Mouse (Mus musculus): ENCODE results near the gene G2e3. TPM values are rescaled to one million over a fixed set of nuclear protein-coding genes. Genes with fewer than 3 reads are reported as not detected.

G2e3 gene
- total and polyA plus RNA-seq, 3 experiments: 10.6 to 42.5 (median 11.3) TPM

DNA sequence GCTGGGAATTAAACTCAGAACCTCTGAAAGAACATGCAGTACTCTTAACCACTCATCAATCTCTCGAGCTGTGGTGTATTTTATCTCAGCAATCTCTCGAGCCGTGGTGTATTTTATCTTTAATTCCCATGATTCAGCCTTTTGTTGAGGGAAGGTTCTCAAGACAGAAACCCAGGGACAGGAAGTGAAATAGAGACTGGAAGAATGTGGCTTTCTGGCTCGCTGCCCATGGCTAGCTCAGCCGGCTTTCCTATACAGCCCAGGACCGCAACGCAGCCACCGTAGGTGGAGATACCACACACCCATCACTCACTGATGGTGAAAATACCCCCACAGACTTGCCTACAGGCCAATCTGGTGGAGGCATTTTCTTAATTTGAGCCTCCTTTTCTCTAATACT lies 7.4 kb downstream of the G2e3 start:
- H3K36me3 ChIP-seq (ENCODE audit: control insufficient read depth in 1 of 2, insufficient read depth in 2 of 2, low read length in 2 of 2): peaks cover 25 to 67% of the 10 kb centered on the region in 2 experiments
- no peak overlapping the region for H3K9ac ChIP-seq (ENCODE audit: control insufficient read depth, low read depth, low read length, poor library complexity, severe bottlenecking)
- no peaks in the 10 kb centered on the region for H3K9me3 ChIP-seq (replicated peaks; ENCODE audit: insufficient read depth, low read length)
- no peaks in the 10 kb centered on the region for H3K27me3 ChIP-seq (ENCODE audit: control insufficient read depth in 1 of 2, insufficient read depth in 2 of 2, low read length in 2 of 2)
- no peak overlapping the region for H3K4me3 ChIP-seq (ENCODE audit: control insufficient read depth in 1 of 2, insufficient read depth in 1 of 2, low read depth in 2 of 2, low read length in 2 of 2)
- H3K4me1 ChIP-seq (ENCODE audit: control insufficient read depth in 1 of 2, insufficient read depth in 2 of 2, low read length in 2 of 2): peaks cover 0 to 8% of the 10 kb centered on the region in 2 experiments; a peak in 2 of 4 replicates
- TF ChIP-seq EP300 (IDR thresholded peaks at IDR 0.05; ENCODE audit: low read depth in 1 of 2, low read length in 2 of 2) (peak; percentile 22 to 39; a peak in 2 of 4 replicates), GATA1 (IDR thresholded peaks at IDR 0.05; ENCODE audit: low read depth, low read length) (peak; percentile 59; the same call in 1 of the 2 replicates), RCOR1 (IDR thresholded peaks at IDR 0.05; ENCODE audit: low read depth, low read length) (peak; percentile 37; the same call in 1 of the 2 replicates), UBTF (IDR thresholded peaks at IDR 0.05; ENCODE audit: borderline replicate concordance, insufficient read depth, low read depth, low read length) (no peak), BHLHE40 (IDR thresholded peaks at IDR 0.05; ENCODE audit: borderline replicate concordance, low read depth, low read length) (0 out of 2 replicates have a peak, but pooled peaks have one; percentile 18), CHD2 (IDR thresholded peaks at IDR 0.05; ENCODE audit: low read length) (no peak), ETS1 (IDR thresholded peaks at IDR 0.05; ENCODE audit: low read depth, low read length) (peak; percentile 57), MAFK (IDR thresholded peaks at IDR 0.05; ENCODE audit: borderline replicate concordance, low read depth, low read length) (peak; percentile 29; the same call in 1 of the 2 replicates)
- peaks cover 12% of the 10 kb centered on the region for H3K79me2 ChIP-seq (ENCODE audit: control insufficient read depth, insufficient read depth, low read length, poor library complexity)
- no peak overlapping the region for H3K27ac ChIP-seq (ENCODE audit: control insufficient read depth, low read depth, low read length)
- no peak for DNase-seq (ENCODE audit: low read depth, low spot score)

DNA sequence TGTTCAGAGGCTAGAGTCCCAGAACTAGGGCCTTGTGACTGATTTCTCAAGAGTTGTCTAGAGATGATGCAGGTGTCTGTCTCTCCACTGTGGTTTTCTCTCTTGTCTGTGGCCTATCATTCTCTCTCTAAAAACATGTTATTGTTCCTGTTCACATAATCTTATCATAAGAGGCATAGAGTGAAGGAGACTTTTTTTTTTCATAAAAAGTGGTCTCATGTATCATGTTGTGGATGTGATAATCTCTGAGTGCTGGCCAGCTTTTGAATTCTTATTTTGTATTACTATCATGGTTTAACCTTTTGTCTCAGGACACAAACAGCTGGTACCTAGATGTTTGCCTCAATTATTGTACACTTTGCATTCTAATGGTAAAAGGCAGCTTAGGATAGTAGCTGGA lies 13.4 kb downstream of the G2e3 start:
- peaks cover 0 to 2% of the 10 kb centered on the region in 2 experiments; a peak in 1 of 4 replicates for H3K4me1 ChIP-seq (ENCODE audit: control insufficient read depth in 1 of 2, insufficient read depth in 2 of 2, low read length in 2 of 2)
- H3K9ac ChIP-seq (ENCODE audit: control insufficient read depth, low read depth, low read length, poor library complexity, severe bottlenecking): no peak overlapping the region
- no peak overlapping the region for H3K4me3 ChIP-seq (ENCODE audit: control insufficient read depth in 1 of 2, insufficient read depth in 1 of 2, low read depth in 2 of 2, low read length in 2 of 2)
- no peak overlapping the region for H3K27ac ChIP-seq (ENCODE audit: control insufficient read depth, low read depth, low read length)
- H3K79me2 ChIP-seq (ENCODE audit: control insufficient read depth, insufficient read depth, low read length, poor library complexity): no peaks in the 10 kb centered on the region
- no peaks in the 10 kb centered on the region for H3K27me3 ChIP-seq (ENCODE audit: control insufficient read depth in 1 of 2, insufficient read depth in 2 of 2, low read length in 2 of 2)
- DNase-seq (ENCODE audit: low read depth, low spot score): no peak
- TF ChIP-seq ZNF384 (IDR thresholded peaks at IDR 0.05; ENCODE audit: low read depth, low read length) (peak; percentile 88), GATA1 (IDR thresholded peaks at IDR 0.05; ENCODE audit: low read depth, low read length) (peak; percentile 14; the same call in 1 of the 2 replicates), USF1 (IDR thresholded peaks at IDR 0.05; ENCODE audit: low read depth, low read length) (no peak), EP300 (IDR thresholded peaks at IDR 0.05; ENCODE audit: low read depth in 1 of 2, low read length in 2 of 2) (peak; percentile 16 to 61; a peak in 1 of 4 replicates), RCOR1 (IDR thresholded peaks at IDR 0.05; ENCODE audit: low read depth, low read length) (0 out of 2 replicates have a peak, but pooled peaks have one; percentile 8), TCF12 (IDR thresholded peaks at IDR 0.05; ENCODE audit: low read depth, low read length) (peak; percentile 74)
- peaks cover 0 to 75% of the 10 kb centered on the region in 2 experiments; a peak in 3 of 4 replicates for H3K36me3 ChIP-seq (ENCODE audit: control insufficient read depth in 1 of 2, insufficient read depth in 2 of 2, low read length in 2 of 2)
- no peaks in the 10 kb centered on the region for H3K9me3 ChIP-seq (replicated peaks; ENCODE audit: insufficient read depth, low read length)

DNA sequence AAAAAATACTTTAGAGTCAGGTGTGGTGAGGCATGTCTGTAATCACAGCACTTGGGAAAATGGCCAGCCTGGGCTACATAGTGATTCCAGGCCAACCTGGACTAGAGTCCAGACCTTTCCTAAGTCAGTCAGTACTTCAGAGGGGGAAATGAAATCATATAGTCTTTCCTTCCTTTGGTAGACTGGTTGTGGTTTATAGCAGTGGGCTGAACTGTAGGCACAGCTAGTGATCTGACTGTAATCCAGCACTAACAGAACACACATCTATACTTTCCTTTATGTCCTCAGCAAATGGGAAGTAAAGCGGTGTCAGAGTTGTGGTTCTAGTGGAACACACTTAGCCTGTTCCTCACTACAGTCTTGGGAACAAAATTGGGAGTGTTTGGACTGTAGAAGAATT lies 15.0 kb downstream of the G2e3 start:
- H3K4me3 ChIP-seq (ENCODE audit: control insufficient read depth in 1 of 2, insufficient read depth in 1 of 2, low read depth in 2 of 2, low read length in 2 of 2): no peak overlapping the region
- no peak for DNase-seq (ENCODE audit: low read depth, low spot score)
- H3K27ac ChIP-seq (ENCODE audit: control insufficient read depth, low read depth, low read length): no peak overlapping the region
- H3K9me3 ChIP-seq (replicated peaks; ENCODE audit: insufficient read depth, low read length): no peaks in the 10 kb centered on the region
- H3K79me2 ChIP-seq (ENCODE audit: control insufficient read depth, insufficient read depth, low read length, poor library complexity): no peaks in the 10 kb centered on the region
- no peaks in the 10 kb centered on the region for H3K27me3 ChIP-seq (ENCODE audit: control insufficient read depth in 1 of 2, insufficient read depth in 2 of 2, low read length in 2 of 2)
- H3K9ac ChIP-seq (ENCODE audit: control insufficient read depth, low read depth, low read length, poor library complexity, severe bottlenecking): no peak overlapping the region
- peaks cover 0 to 1% of the 10 kb centered on the region in 2 experiments; a peak in 1 of 4 replicates for H3K4me1 ChIP-seq (ENCODE audit: control insufficient read depth in 1 of 2, insufficient read depth in 2 of 2, low read length in 2 of 2)
- H3K36me3 ChIP-seq (ENCODE audit: control insufficient read depth in 1 of 2, insufficient read depth in 2 of 2, low read length in 2 of 2): peaks cover 0 to 68% of the 10 kb centered on the region in 2 experiments; a peak in 2 of 4 replicates
- no peak for TF ChIP-seq MAZ (IDR thresholded peaks at IDR 0.05; ENCODE audit: low read depth, low read length)
- TF ChIP-seq USF1 (IDR thresholded peaks at IDR 0.05; ENCODE audit: low read depth, low read length): no peak
- TF ChIP-seq CHD1 (IDR thresholded peaks at IDR 0.05; ENCODE audit: low read depth, low read length): no peak
- TF ChIP-seq GABPA (IDR thresholded peaks at IDR 0.05; ENCODE audit: low read depth, low read length): no peak
- no peak for TF ChIP-seq USF2 (IDR thresholded peaks at IDR 0.05; ENCODE audit: borderline replicate concordance in 1 of 2, insufficient read depth in 1 of 2, low read depth in 1 of 2, low read length in 2 of 2)
- TF ChIP-seq TAL1 (IDR thresholded peaks at IDR 0.05; ENCODE audit: low read length): no peak
- TF ChIP-seq POLR2AphosphoS5 (IDR thresholded peaks at IDR 0.05; ENCODE audit: borderline replicate concordance, low read depth, low read length): no peak
- no peak for TF ChIP-seq MAX (IDR thresholded peaks at IDR 0.05; ENCODE audit: low read length)
- TF ChIP-seq NELFE (IDR thresholded peaks at IDR 0.05; ENCODE audit: low read depth, low read length): no peak
- TF ChIP-seq MYC (IDR thresholded peaks at IDR 0.05; ENCODE audit: low read depth, low read length): no peak
- TF ChIP-seq UBTF (IDR thresholded peaks at IDR 0.05; ENCODE audit: borderline replicate concordance, insufficient read depth, low read depth, low read length): no peak
- TF ChIP-seq MEF2A (IDR thresholded peaks at IDR 0.05; ENCODE audit: extremely low read depth, insufficient replicate concordance, low read depth, low read length, poor library complexity, severe bottlenecking): no peak
- TF ChIP-seq ETS1 (IDR thresholded peaks at IDR 0.05; ENCODE audit: low read depth, low read length): no peak
- no peak for TF ChIP-seq MAFK (IDR thresholded peaks at IDR 0.05; ENCODE audit: borderline replicate concordance, low read depth, low read length)
- no peak for TF ChIP-seq E2F4 (IDR thresholded peaks at IDR 0.05; ENCODE audit: borderline replicate concordance, low read depth, low read length)
- TF ChIP-seq CHD2 (IDR thresholded peaks at IDR 0.05; ENCODE audit: low read length): no peak
- TF ChIP-seq ZNF384 (IDR thresholded peaks at IDR 0.05; ENCODE audit: low read depth, low read length): no peak

Measured in MEL (cell line).